Mouse (Mus musculus): ENCODE results near the gene Usp48.

DNA sequence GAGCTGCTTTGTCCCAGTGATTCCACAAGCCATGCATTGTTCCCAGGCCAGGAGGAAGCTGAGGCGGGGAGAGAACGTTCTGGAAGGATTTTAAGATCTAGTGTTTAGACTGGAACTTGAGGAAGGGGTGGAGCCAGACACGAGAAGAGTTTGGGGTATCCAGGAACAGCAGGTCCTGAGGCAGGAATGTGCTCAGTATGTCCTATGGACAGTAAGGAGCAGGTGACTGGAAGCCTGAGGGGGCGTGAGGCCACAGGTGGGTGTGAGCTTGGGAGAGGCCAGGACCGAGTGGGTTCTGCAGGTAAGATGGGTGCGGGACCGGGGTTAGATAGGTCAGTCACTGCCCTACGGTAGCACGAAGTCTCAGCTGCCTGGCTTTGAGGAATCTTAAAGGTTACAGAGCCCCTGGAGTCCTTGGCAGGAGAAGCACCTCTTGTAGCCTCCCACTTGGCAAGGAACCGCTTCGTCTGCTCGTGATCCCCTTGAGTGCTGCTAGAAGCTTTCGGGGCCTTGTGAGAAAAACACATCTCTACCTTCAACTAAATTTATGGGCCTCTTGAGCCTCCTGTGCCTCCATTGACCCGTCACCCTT lies 93.8 kb downstream of the Usp48 start:
- TF ChIP-seq CTCF (IDR thresholded peaks at IDR 0.05; ENCODE audit: low read depth, low read length) (no peak), POLR2A (IDR thresholded peaks at IDR 0.05; ENCODE audit: borderline replicate concordance, low read depth, low read length) (no peak)
